Mouse (Mus musculus) kidney, adult 2 months (tissue): Measurements from ENCODE around the gene Fkbpl.

Experiments
- CTCF ChIP-seq: fragments of 200-500 bp; conservative IDR thresholded peaks from 2 replicates; pipeline ENCODE4 v1.5.1; 2011; ENCODE audit warnings: low read depth, mild to moderate bottlenecking, control low read depth, low read length, moderate library complexity, mixed read lengths; ENCODE audit not compliant: insufficient read depth, insufficient read length
- POLR2A ChIP-seq: fragments of 200-500 bp; IDR thresholded peaks from one replicate; pipeline ENCODE4 v1.6.1; 2011; ENCODE audit warnings: low read depth, low read length, control low read depth

GRCm38 (mm10) chr17:34690458-34690857, 45.9 kb downstream of the Fkbpl start:
- no peak for TF ChIP-seq POLR2A
- no peak for TF ChIP-seq CTCF
